Mouse (Mus musculus): ENCODE results near the gene Tmem117. TPM values are rescaled to one million over a fixed set of nuclear protein-coding genes. Genes with fewer than 3 reads are reported as not detected.

Gene Tmem117
- total RNA-seq, 4 experiments from 2014 or later: 10.2 to 13.9 (median 12.8) TPM

DNA sequence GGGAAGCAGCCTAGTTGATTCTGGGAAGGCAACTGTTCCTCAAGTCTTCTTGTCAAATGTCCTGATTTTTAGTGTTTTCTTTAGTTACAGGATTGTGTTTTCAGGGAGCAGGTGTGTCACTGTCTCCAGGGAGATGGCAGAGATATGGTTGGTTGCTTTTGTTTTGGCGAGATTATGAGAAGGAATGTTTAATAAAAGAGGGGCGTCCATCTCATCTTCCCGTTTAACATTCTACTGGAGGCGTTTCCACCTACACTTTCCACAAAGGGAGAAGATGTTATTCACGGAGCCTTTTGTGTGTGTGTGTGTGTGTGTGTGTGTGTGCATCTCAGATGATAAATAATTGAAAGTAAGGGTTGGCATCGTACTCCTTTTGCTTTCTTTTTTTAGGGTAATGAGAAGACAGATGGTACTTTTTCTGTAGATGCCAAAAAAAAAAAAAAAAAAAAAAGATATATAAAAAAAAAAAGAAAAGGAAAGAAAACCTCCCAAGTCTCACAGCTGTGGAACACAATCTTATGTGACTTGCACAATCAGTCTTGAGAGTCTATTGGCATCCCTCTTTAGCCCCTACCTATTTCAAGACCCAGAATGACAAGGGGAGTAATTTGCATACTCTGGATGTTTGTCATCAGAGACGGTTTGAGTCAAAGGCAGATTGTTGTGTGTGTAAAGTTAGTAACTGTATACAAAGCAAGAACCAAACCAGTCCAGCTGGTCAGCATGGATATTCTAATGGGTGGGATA, 142.0 kb downstream of the Tmem117 start:
- DNase-seq (ENCODE audit: low spot score): no peak

DNA sequence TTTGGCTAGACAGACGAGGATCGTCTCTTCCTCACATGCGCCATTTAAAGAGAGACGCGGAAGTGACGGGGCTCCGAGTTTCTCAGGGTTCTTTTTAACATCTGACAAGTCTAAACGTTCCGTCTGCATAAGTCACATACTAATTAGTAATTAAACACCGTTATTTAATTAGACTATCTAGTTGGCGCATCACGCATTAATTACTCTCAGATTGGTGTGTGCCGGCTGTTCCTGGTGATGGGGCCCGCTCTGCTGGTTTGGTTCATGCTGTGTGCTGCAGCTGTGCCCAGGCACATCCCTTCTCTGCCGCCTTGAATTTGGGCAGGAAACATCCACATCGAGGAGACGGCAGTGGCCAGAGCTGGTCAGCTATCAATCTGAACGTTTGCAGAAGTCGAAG, 142.7 kb downstream of the Tmem117 start:
- no peak for DNase-seq (ENCODE audit: low spot score)

DNA sequence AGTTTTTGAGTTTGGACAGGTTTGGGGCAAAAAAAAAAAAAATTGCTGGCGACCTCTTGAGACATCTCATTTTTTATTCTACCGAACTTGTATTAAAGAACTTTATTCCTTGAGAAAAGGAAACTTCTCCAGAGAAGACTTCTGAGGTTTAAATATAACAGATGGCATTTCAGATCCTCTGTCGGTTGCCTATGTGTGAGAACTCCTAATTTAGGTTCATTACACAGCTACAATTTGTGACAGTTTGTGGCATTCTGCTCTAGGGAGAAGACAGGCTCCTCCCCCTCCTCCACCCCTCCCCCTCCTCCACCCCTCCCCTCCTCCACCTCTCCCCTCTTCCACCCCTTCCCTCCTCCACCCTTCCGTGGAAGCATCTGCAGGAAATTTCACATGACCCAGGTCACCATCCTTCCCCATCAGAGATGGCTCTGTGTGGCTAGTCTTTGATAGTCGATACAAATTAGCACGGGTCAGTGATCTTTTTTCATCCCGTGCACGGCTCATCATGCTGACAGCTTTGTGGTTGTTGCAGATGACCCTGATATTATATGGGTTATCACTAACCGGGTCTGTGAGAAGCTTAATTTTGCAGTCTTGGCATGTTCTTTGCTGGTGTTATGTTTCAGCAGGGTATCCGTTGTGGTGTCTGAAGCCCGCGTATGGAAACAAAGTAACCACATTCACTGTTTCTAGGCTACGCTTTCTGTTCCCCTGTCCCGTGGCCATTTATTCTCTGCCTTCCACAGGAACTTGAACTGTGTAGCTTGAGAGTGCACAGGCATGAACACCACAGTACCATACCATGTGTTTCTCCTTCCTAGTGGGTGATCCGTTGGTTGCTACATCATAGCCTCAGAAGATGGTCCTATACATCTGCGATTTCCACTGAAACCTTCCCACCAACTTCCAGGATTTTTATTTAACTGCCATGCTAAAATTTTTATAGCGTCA, 147.4 kb downstream of the Tmem117 start:
- DNase-seq (ENCODE audit: low spot score): no peak

DNA sequence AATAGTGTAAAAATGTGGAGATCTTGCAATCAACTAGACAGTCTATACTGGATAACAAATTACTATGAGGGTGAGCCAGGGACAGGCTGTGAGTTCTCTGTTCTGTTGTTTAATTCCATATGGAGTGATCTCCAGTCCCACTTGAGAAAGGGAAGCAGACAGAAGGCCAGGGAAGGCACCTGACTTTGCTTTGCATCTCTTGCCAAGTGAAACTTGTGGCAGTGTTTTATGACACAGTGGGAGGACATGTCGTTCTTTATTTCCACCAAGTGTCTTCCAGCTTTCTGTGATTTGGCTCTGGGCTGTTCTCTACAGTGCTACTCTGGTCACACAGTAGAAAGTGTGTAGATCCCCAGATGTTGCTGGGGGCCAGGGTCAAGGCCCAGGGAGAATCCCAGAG, 152.5 kb downstream of the Tmem117 start:
- DNase-seq (ENCODE audit: low spot score): peak; percentile 32

DNA sequence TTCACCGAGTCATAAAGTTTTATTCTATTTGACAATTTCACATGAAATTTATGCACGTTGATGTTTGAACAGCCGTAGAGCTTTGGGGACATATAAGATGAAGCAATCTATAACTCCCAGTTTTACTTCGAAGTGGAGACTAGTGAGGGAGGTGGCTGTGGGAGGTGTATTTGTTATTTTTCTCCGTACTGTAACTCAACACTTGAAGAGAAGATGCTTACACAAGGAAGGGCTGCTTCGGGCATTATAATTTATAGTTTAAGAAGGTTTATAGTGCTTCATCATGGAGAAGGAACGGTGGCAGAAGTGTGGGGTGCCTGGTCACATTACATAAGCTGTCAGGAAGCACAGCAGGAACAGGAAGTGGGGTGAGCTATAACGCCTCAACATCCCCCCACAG, 164.4 kb downstream of the Tmem117 start:
- no peak for DNase-seq (ENCODE audit: low spot score)

DNA sequence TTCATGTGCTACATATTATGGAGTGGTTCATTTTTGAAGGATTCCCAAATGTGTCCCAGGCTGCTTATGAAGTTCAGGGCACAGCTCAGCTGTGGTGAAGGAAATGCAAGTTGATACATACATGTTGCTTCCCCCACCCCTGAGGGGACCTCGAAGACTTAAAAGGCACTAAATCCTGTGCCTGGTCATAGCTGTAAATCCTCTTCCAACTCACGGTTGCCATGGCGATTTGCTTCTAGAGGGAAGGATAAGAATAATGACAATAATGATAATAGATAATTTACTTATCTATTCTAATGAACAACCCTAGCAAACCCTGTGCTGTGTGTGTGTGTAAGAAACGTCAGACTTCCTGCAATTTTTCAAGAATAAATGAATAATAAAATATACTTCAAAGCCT, 166.5 kb downstream of the Tmem117 start:
- DNase-seq (ENCODE audit: low spot score): no peak

DNA sequence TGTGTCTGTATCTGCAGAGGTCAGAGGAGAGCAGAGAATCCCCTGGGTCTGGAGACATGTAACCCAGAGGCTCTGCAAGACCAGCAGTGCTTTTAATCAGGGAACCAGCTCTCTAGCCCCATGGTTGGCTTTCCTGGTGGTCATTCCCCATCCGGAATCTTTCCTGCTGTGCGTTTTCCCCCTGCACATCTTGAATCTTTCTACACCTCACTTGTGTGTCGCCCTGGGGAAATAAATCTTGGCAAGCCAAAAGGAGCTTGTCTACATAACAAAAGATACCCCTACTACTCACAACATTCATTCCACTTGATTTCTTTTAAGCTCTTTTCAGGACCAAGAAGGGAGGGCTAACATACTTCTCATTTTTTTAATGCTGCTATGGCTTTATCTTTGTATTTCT, 169.2 kb downstream of the Tmem117 start:
- no peak for DNase-seq (ENCODE audit: low spot score)

DNA sequence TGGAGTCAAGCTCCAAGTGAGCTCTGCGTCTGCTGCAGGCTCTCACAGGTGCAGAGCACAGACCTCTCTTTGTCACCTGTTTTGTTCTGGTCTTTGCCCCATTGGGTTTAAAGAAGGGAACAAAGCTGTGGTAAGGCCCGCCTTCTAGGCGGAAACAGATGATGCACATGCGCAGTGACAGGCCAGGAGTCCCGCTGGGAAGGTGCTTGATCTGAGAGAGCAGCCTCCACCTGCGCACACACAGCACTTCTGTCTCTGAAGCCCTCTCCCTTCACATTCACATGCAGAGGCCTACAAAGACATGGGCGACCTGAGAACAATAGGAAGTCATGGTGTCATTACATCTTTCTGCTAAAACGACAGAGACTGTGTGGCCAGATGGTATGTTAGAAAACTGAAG, 172.4 kb downstream of the Tmem117 start:
- no peak for DNase-seq (ENCODE audit: low spot score)

DNA sequence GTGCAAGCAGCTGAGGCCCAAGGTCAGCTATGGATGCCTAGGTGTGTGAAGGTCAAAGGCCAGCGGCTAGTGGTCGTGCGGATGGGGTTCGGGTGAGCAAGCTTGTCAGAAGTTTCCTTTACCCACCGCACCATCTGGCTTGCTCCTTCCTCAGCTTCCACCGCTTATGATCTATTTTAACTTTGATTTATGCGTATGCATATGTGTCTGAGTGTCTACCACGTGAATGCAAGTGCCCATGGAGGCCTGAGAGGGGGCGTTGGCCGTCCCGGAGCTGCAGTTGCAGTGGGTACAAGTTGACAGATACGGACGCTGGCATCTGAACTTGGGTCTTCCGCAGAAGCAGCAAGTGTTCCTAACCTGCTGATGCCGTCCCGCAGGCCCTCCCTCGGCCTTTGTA, 173.8 kb downstream of the Tmem117 start:
- DNase-seq (ENCODE audit: low spot score): no peak

DNA sequence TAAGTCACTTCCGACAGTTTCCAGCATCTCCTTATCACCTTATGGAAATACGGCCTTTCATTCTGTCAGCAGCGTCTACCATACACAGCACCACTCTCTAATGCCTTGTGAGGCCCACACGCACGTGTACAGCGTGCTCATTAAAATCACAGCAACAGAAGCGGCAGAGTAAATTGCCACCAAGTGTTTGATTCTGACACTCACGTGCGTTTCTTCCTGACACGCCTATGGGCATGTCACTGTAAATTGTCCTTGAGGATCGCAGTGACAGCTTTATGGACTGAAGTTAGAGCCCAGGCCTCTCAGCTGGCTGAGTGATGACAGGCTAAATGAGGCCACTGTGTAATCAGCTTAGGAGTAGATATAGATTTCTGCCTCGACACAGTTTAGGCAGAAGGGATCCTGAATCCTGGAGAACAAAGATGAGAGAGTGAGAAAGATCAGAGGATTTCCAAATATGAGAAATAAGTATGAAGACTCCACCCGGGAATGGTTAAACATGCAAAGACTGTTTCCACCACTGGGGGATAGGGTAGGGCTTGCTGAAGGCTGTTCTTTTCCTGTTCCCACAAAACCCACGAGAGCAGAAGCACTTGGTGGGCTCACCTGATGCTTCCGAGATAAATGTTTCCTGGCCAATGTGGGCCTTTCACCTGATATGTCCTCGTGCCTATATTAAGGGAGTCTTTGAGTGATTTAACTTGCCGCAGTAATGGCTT, 174.8 kb downstream of the Tmem117 start:
- no peak for DNase-seq (ENCODE audit: low spot score)

DNA sequence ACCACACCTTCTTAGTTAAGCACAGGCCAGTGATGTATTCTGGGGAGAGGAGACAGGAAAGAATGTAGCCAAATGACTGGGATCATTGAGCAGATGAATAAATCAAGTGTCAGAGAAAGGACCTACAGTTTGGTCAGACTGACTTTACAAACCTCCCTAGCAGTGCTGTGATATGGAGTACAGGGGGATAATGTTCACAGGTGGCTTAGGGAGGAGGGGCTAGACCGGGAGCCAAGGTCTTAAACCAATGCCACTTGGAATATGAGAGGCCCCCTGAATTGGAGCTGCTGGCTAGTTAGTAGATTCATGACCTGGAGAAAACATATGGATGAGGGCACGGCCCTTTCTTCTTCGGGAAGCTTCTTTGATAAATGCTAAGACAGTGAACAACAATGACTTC, 177.0 kb downstream of the Tmem117 start:
- no peak for DNase-seq (ENCODE audit: low spot score)

DNA sequence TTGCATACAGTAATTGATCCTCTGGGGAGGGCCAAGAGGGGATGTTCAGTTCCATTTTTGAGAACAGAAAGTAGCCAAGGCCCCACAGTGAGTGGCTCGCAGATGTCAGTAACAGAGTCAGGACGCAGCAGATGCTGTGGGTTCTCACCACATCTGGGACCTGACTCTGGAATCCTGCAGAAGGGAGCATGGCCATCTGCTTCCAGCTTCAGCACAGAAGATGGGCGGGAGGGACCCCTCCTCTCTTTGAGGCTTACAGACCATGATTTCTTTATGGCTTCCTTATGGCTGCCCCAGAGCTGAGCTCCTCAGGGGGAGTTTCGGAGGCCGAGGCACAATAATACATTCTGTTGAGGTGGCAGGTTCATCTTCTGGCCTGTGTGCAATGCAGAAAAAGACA, 182.5 kb downstream of the Tmem117 start:
- no peak for DNase-seq (ENCODE audit: low spot score)

DNA sequence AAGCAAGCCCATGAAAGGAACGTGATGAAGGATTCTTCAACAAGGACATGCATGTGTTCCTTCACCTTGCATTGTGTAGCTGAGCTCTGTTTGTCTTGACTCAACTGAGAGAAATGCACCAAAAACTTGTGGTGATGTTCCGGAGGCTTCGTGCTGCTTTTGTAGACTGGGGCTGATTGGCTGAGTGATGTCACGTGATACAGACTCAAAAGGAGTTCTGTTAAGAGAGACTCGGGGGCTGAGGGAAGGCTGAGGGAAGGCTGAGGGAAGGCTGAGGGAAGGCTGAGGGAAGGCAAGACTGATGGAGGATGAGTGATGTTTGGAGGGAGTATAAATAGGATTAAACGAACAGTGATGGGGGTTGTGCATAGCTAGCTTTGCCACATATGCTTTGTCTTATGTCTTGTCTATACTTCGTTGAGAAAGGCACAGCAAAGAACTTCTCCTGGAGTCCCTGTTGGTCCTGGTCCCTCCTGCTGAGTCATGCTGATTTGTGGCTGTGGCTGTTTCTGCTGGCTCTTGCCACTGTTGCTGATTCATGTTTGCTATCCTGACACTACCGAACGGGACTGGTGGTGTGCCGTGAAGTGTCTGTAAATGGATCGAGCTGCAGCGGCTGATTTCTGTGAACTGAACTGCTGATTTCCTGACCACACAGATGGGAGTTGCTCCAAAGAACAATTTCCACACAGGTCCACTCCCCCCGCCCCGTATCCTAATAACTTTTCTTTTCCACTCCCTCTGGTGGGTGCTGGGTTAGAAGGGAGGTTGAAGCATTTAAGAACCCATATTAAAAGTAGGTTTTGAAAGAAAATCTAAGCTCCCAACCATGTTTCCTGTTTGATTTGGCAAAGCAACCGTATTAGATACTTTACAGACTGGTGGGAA, 185.4 kb downstream of the Tmem117 start:
- peak; percentile 7 for DNase-seq (ENCODE audit: low spot score)

DNA sequence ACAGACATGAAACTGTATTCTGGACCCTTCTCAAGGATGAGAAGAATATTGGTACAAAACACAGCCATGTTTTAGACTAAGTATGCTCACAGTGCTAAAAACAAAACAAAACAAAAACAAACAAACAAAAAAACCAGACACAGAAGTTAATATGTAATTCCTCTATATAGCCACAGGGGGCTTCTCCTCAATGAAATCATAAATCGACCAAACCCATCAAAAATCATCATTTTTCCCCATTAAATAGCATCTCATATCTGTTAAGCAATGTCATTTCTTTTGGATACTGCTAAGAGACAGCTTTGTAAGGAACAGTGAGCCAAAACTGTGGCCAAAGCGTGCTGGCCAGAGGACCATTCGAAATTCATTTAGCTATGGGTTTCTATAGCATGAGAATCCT, 206.6 kb downstream of the Tmem117 start:
- no peak for DNase-seq (ENCODE audit: low spot score)

DNA sequence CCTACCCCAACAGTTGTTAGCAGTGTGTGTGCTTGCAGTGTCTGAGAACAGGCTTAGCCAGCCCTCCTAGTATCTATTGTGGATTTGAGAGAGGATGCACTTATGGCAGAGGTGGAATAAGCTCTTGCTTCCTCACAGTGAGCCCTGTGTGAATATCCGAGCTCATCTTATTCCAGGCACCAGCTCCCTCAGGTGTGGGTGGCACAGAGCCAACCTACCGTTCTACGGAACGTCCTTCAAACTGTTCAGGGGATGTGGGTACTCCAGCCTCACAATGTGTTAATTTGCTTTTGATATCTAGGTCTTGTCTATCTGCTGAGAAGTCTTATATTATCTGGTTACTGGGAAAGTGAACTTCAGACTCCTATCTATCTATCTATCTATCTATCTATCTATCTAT, 209.6 kb downstream of the Tmem117 start:
- DNase-seq (ENCODE audit: low spot score): no peak

DNA sequence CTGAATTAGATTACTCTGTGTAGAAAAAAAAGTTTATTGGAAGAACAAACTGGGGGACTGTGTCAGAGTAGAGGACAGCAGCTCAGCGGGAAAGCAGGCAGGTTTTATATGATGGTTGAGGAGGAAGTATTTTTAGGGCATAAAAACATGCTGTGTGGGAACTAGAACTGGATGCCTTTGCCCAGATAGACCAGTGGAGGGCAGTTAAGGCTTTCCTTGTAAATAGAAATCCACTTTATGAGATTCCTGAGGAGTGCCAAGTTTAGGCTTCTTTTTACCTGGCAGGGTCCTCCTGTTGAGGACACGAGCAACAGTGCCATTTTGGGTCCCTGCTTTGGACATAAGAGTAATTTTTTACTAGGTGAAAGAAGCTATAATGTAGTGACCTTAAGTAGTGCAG, 218.5 kb downstream of the Tmem117 start:
- DNase-seq (ENCODE audit: low spot score): no peak

DNA sequence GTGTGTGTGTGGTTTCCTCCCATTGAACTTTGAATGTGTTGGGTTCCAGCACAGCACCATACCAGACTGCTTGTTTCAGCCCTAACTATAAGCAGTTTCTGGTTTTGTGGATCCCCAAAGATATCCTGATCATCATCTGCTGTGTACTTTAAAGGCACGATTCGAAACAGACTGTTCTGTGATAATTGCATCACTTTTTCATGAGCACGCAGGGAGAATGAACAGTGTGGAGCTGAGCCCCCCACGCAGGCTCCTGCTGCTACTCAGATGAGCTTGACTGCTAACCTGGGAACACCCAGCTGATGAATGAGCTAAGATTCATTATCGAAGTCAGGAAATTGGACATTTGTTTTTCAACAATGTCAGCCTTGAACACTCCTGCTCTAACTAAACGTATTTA, 230.6 kb downstream of the Tmem117 start:
- no peak for DNase-seq (ENCODE audit: low spot score)

DNA sequence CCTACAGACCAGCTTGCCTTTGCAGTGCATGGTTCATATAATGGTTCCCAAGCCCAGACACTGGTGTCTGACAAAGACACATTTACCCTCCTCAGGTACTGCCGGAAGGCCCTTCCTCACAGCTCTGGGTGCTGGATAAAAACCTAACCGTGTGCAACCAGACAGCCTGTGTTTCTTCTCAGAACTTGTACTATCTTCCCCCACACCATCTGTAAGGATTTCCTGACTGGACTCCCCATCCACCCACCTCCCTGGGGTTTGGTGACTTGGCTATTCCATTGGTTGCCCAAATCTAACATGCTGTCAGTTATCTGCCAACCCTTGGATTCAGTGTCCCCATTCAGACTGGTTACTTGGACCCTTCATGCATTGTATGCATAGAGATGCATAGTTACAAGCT, 232.1 kb downstream of the Tmem117 start:
- DNase-seq (ENCODE audit: low spot score): no peak

DNA sequence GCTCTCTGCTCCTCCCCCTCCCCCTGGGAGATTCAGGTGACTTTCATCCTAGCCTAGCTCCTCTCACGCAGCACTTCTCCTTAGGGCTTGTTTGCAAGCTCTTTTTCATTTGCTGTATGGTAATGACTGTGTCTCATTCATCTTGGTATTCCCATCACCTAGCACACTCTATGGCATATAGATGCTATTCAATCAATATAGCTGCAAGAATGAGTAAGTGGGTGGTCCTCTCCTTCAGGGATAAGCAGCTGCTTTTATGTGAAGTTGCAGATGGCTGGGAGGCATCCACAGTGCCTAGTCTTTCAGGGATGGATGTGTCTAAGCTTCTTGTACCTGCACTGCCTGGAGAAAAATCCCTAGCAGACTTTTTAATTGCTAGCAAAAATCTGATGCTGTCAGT, 235.1 kb downstream of the Tmem117 start:
- DNase-seq (ENCODE audit: low spot score): no peak

DNA sequence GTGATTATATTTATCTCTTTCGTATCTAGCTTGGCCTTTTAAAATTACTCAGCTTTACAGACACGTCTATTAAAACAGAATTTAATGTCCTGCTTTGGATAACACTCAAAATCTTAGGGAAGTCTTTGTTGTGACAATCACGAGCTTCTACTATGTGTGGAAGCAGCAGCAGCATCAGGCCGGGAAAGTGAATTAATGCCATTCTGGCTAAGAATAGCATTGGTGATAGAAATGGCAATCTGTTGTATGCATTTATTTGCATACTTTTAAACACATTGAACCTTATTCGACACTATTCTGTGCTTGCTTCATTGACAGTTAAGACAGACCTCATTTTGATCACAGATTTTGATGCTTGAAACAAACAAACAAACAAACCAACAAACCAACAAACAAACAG, 239.3 kb downstream of the Tmem117 start:
- DNase-seq (ENCODE audit: low spot score): no peak

DNA sequence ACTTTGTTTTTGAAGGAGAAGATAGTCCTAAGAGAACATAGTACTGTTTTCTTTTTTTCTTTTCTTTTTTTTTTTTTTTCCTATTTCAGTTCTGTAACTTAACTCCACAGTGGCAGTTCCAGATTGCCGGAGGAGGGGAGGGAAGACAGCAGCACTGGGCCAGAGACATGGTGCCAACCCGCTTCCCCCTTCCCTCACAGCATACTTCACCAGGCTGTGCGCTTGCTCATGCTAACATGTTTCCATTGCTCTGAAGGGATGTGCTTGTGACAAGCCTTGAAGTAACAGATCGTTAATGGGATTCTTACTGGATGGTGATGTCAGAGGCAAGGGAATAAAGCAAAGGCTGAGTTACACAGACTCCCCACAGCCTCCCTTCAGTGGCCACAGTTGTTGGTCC, 256.0 kb downstream of the Tmem117 start:
- no peak for DNase-seq (ENCODE audit: low spot score)

Measured in heart, adult 8-10 months (tissue).